Comparison of ENCODE assay signal across 7 mouse cellular contexts in genomic region chr4:148288055-148288549, GRCm38 (mm10). TPM values are rescaled to one million over a fixed set of nuclear protein-coding genes. Genes with fewer than 3 reads are reported as not detected.
DNase-seq lines count a peak whose midpoint lies in the region; ATAC-seq and TF ChIP-seq lines count a peak whose summit lies in the region.

No protein-coding gene starts in this region.

- H3K27me3 ChIP-seq in embryonic facial prominence, embryonic 14.5 days (replicated peaks; ENCODE audit: control insufficient read depth, insufficient read depth, low read length) = peaks cover 33% of the 10 kb centered on the region
- peaks cover 1% of the 10 kb centered on the region; the same call in 1 of the 2 replicates for H3K27me3 ChIP-seq in heart, adult 2 months (ENCODE audit: control insufficient read depth, insufficient read depth, low read length)
- peaks cover 16% of the 10 kb centered on the region for H3K27me3 ChIP-seq in small intestine, adult 2 months (ENCODE audit: control insufficient read depth, insufficient read depth, low read length)

- H3K79me2 ChIP-seq in heart, adult 2 months (replicated peaks; ENCODE audit: control insufficient read depth, insufficient read depth, low read length) = no peaks in the 10 kb centered on the region

- H3K9me3 ChIP-seq in embryonic facial prominence, embryonic 14.5 days (ENCODE audit: control insufficient read depth, low read length) = no peaks in the 10 kb centered on the region

- peak; percentile 85 for DNase-seq in brain, embryonic 18.5 days (ENCODE audit: low read depth, low spot score)
- DNase-seq in embryonic facial prominence, embryonic 14.5 days (ENCODE audit: low spot score) = peak; percentile 84
- peak; percentile 69 for DNase-seq in heart, adult 2 months
- DNase-seq in kidney, adult 11 months = peak; percentile 61
- peak; percentile 91 to 92 for DNase-seq in left cerebral cortex, postnatal 36 days (ENCODE audit: low spot score in 2 of 2)
- DNase-seq in mesoderm, embryonic 11.5 days (ENCODE audit: low read depth, low spot score) = peak; percentile 95

- H3K9ac ChIP-seq in embryonic facial prominence, embryonic 14.5 days (ENCODE audit: low read depth, low read length) = no peak overlapping the region; the same call in 1 of the 2 replicates
- no peak overlapping the region for H3K9ac ChIP-seq in heart, adult 2 months (ENCODE audit: low read depth, low read length)

- no peak for TF ChIP-seq POLR2A in heart, adult 2 months (IDR thresholded peaks at IDR 0.05; ENCODE audit: insufficient read depth, low read depth, low read length)
- TF ChIP-seq POLR2A in small intestine, adult 2 months (IDR thresholded peaks at IDR 0.05; ENCODE audit: low read depth, low read length) = no peak

- no peak overlapping the region for H3K27ac ChIP-seq in embryonic facial prominence, embryonic 14.5 days (replicated peaks; ENCODE audit: low read depth, low read length)
- no peak overlapping the region for H3K27ac ChIP-seq in heart, adult 2 months
- no peak overlapping the region for H3K27ac ChIP-seq in small intestine, adult 2 months (ENCODE audit: insufficient read depth, low read depth, low read length)

- H3K4me1 ChIP-seq in embryonic facial prominence, embryonic 14.5 days (ENCODE audit: control insufficient read depth, insufficient read depth, low read length) = 0 out of 2 replicates have a peak, but pooled peaks cover 3% of the 10 kb centered on the region
- no peaks in the 10 kb centered on the region for H3K4me1 ChIP-seq in heart, adult 2 months (ENCODE audit: control insufficient read depth, insufficient read depth, low read length)
- H3K4me1 ChIP-seq in small intestine, adult 2 months (ENCODE audit: control insufficient read depth, insufficient read depth, insufficient read length, low read length) = peaks cover 4% of the 10 kb centered on the region; the same call in 1 of the 2 replicates

- peak; percentile 94 for TF ChIP-seq CTCF in heart, adult 2 months (IDR thresholded peaks at IDR 0.05)
- peak; percentile 46; the same call in 1 of the 2 replicates for TF ChIP-seq CTCF in small intestine, adult 2 months (IDR thresholded peaks at IDR 0.05; ENCODE audit: extremely low read depth, insufficient read length, insufficient replicate concordance, low read depth, low read length)

- intact Hi-C loops in heart, adult 2 months (cut with DNase I) = loop anchor here (5.0 kb wide), 1 partner anchor 319 kb away; no protein-coding TSS in a partner anchor
- intact Hi-C loops in left cerebral cortex, postnatal 36 days (cut with DNase I) = loop anchor here (2.0 to 5.0 kb wide), 2 partner anchors 39 to 141 kb away; no protein-coding TSS in a partner anchor

- H3K36me3 ChIP-seq in embryonic facial prominence, embryonic 14.5 days (ENCODE audit: control insufficient read depth, insufficient read depth, low read length) = no peaks in the 10 kb centered on the region
- no peaks in the 10 kb centered on the region for H3K36me3 ChIP-seq in heart, adult 2 months (ENCODE audit: control insufficient read depth, insufficient read depth, low read length)
- no peaks in the 10 kb centered on the region for H3K36me3 ChIP-seq in small intestine, adult 2 months (ENCODE audit: control insufficient read depth, insufficient read depth, low read length)

- peak overlapping the region; percentile 38 for H3K4me3 ChIP-seq in embryonic facial prominence, embryonic 14.5 days (ENCODE audit: low read depth, low read length)
- H3K4me3 ChIP-seq in heart, adult 2 months = no peak overlapping the region; the same call in 1 of the 2 replicates
- peak overlapping the region; percentile 28; the same call in 1 of the 2 replicates for H3K4me3 ChIP-seq in small intestine, adult 2 months (ENCODE audit: low read depth, low read length)

- peak; percentile 92 for ATAC-seq in embryonic facial prominence, embryonic 14.5 days (ENCODE audit: low read depth)

- H3K4me2 ChIP-seq in embryonic facial prominence, embryonic 14.5 days (ENCODE audit: low read depth, low read length) = peak overlapping the region; percentile 65

- TF ChIP-seq EP300 in heart, adult 2 months (IDR thresholded peaks at IDR 0.05; ENCODE audit: insufficient read depth, low read depth, low read length) = no peak

- WGBS in embryonic facial prominence, embryonic 14.5 days = 6% methylated on average over 17 of the region's 32 CpGs
- WGBS in heart, adult 2 months = 2% methylated on average over 32 of the region's 32 CpGs
- WGBS in small intestine, adult 2 months = 6% methylated on average over 32 of the region's 32 CpGs

RNA-seq across cellular contexts. Expression of gene Disp3, which starts 0.3 kb away (rescaled TPM):
- 0.15 and 0.56 TPM in 2 replicates for polyA plus RNA-seq in embryonic facial prominence, embryonic 14.5 days (2014; fragmentation: Nextera tagmentation; extraction: Ambion mirVana)
- not detected for total RNA-seq in heart, adult 2 months (2021)
- polyA plus RNA-seq in heart, adult 2 months (2012; rRNA removed) = not detected in 2 replicates
- 10 to 100 TPM; 24.3 to 34.8 TPM for total RNA-seq in left cerebral cortex, postnatal 36 days (2021)
- 0.06 TPM in 2 replicates for polyA plus RNA-seq in small intestine, adult 2 months (2012; rRNA removed)
